Mouse (Mus musculus) right cerebral cortex, postnatal 36 days (tissue): ENCODE measurements around the gene Cln3.

Experiments used
- DNase-seq, 2 experiments: peaks; one replicate each; pipeline ENCODE4 v3.0.0; 2022; ENCODE audit warnings: low spot score in 2 of 2, mixed read lengths in 1 of 2

Gene Cln3

GRCm38 (mm10) chr7:126595890-126596289 is 10.3 kb upstream of the Cln3 start:
- no peak for DNase-seq

GRCm38 (mm10) chr7:126594862-126595561 is 9.4 kb upstream of the Cln3 start, which contains the start of gene Il27:
Gene Il27 (minus strand): TSS chr7:126594941.
- no peak for DNase-seq

GRCm38 (mm10) chr7:126587779-126588178 is 2.2 kb upstream of the Cln3 start:
- no peak for DNase-seq

- no peak for DNase-seq
Measured at GRCm38 (mm10) chr7:126586839-126587238, 1.2 kb upstream of the Cln3 start.

- no peak for DNase-seq
Measured at GRCm38 (mm10) chr7:126584506-126584977, 1.1 kb downstream of the Cln3 start, which contains the start of gene Apobr. Gene Apobr (plus strand): TSS chr7:126584942.

- no peak for DNase-seq
Measured at GRCm38 (mm10) chr7:126583761-126584160, 1.9 kb downstream of the Cln3 start.

GRCm38 (mm10) chr7:126583251-126583709 is 2.3 kb downstream of the Cln3 start:
- peak; percentile 82 to 83 for DNase-seq

- DNase-seq = no peak
Measured at GRCm38 (mm10) chr7:126582759-126583158, 2.9 kb downstream of the Cln3 start.

GRCm38 (mm10) chr7:126581661-126582060 is 4.0 kb downstream of the Cln3 start:
- DNase-seq = no peak

GRCm38 (mm10) chr7:126579172-126579571 is 6.4 kb downstream of the Cln3 start:
- DNase-seq = no peak

- no peak for DNase-seq
Measured at GRCm38 (mm10) chr7:126576946-126577345, 8.7 kb downstream of the Cln3 start.

GRCm38 (mm10) chr7:126566094-126566765 is 19.4 kb downstream of the Cln3 start, which contains the start of gene Eif3c:
Gene Eif3c (minus strand): TSS chr7:126566411.
- peak; percentile 82 to 91 for DNase-seq

GRCm38 (mm10) chr7:126565693-126566092 is 19.9 kb downstream of the Cln3 start:
- DNase-seq = no peak

GRCm38 (mm10) chr7:126556635-126557034 is 29.0 kb downstream of the Cln3 start:
- no peak for DNase-seq

- DNase-seq = no peak
Measured at GRCm38 (mm10) chr7:126554796-126555195, 30.8 kb downstream of the Cln3 start.

GRCm38 (mm10) chr7:126545631-126546030 is 40.0 kb downstream of the Cln3 start:
- DNase-seq = no peak

- no peak for DNase-seq
Measured at GRCm38 (mm10) chr7:126541661-126542060, 44.0 kb downstream of the Cln3 start.

- DNase-seq = no peak
Measured at GRCm38 (mm10) chr7:126537820-126538585, 47.6 kb downstream of the Cln3 start.

GRCm38 (mm10) chr7:126536466-126536865 is 49.2 kb downstream of the Cln3 start:
- DNase-seq = no peak

GRCm38 (mm10) chr7:126535766-126536165 is 49.9 kb downstream of the Cln3 start:
- DNase-seq = no peak

GRCm38 (mm10) chr7:126533434-126533833 is 52.2 kb downstream of the Cln3 start:
- DNase-seq = no peak

GRCm38 (mm10) chr7:126528166-126528577 is 57.4 kb downstream of the Cln3 start:
- DNase-seq = no peak
